Mouse (Mus musculus) megakaryocyte-erythroid progenitor cell, adult 5 weeks (primary cell): ENCODE data around the gene Gpbp1. TPM values are rescaled to one million over a fixed set of nuclear protein-coding genes. Genes with fewer than 3 reads are reported as not detected.

Source experiments
- polyA plus RNA-seq: library from polyadenylated mRNA; stranded (reverse); fragments of >175 nt; gene quantifications from 2 replicates; pipeline ENCODE4 v1.2.3, GENCODE M21; 2012

The Gpbp1 gene
- polyA plus RNA-seq: 9.2 and 12.7 TPM in 2 replicates

DNA sequence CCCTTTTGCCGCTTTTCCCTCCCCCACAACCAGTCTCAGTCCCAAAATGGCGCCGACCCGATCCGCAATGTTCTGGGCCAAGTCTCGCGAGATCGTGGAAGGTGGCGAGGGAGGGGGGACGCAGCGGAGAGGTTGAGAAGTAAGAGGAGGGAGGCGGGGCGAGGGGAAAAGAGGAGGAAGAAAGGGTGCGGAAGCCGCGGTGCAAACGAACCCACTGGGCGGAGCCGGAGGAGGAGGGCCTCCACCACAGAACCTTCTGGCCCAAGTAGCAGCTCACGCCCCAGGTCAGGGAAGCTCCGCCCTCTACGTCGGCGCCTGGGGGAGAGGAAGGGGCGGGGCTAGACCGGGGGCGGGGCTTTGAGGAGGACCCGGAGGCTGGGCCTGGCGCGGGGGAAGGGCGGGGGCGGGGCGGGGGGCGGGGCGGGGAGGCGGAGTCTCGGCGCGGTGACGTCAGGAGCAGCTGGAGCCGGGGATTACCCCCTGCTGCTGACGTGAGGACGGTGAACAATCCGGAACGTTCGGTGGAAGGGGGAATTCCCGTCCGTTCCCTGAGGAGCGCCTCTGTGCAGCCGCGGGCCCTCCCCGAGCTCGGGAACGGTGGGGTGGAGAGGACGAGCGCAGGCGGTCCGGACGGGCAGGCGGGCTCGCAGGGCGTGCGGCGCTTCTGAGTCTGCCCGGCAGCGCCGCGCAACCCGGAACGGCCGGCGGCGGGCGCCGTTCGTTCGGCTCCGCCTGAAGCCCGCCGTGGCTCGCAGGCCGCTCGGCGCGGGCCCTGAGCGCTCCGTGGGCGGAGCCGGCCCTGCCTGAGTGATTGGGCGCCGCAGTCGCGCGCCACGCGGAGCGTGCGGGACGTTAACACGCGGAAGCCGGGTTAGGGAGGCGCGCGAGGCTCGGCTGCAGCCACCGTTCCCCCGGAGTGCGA is at the start of gene Gpbp1:
TSS of gene Gpbp1 (minus strand) at position 310 of the 922 bp plus-strand sequence.

Other genes with a start within 250 kb of the Gpbp1 start
- not detected in 2 replicates for gene Actbl2, start 235.1 kb downstream of the Gpbp1 start, polyA plus RNA-seq
- gene Gm49496, start 59.8 kb upstream of the Gpbp1 start, polyA plus RNA-seq: not detected in 2 replicates
- not detected in 2 replicates for gene Gm10198, start 102.7 kb upstream of the Gpbp1 start, polyA plus RNA-seq
- gene Mier3, start 190.9 kb upstream of the Gpbp1 start, polyA plus RNA-seq: 0.89 and 1.9 TPM in 2 replicates